Mouse (Mus musculus) left cerebral cortex, adult 2 months (tissue): ENCODE measurements at regions not wholly inside any gene's neighbourhood (a gene's known extent, or its start where the extent isn't known, plus 50 kb on each side); places are given as distances from the start of the nearest gene placed in this dataset.

Experiments used
- DNase-seq, 2 experiments: peaks; one replicate each; pipeline ENCODE4 v3.0.0; 2021 to 2022; ENCODE audit warnings: low spot score in 2 of 2, mixed read lengths in 1 of 2; ENCODE audit errors: extremely low spot score in 1 of 2
- H3K27ac ChIP-seq: fragments of 200-600 bp; 2 replicates; pipeline ENCODE4 v1.8.1; 2022
- H3K4me3 ChIP-seq: fragments of 200-600 bp; 2 replicates; pipeline ENCODE4 v1.8.1; 2022
- CTCF ChIP-seq: fragments of 200-600 bp; IDR thresholded peaks from 2 replicates; pipeline ENCODE4 v1.8.1; 2022; ENCODE audit warnings: antibody characterized with exemption, mild to moderate bottlenecking, moderate library complexity
- intact Hi-C: fragments of 180-260 bp; cut with DNase I; formaldehyde crosslinking; loops from one replicate; pipeline ENCODE4 v1.15.1; 2025

DNA sequence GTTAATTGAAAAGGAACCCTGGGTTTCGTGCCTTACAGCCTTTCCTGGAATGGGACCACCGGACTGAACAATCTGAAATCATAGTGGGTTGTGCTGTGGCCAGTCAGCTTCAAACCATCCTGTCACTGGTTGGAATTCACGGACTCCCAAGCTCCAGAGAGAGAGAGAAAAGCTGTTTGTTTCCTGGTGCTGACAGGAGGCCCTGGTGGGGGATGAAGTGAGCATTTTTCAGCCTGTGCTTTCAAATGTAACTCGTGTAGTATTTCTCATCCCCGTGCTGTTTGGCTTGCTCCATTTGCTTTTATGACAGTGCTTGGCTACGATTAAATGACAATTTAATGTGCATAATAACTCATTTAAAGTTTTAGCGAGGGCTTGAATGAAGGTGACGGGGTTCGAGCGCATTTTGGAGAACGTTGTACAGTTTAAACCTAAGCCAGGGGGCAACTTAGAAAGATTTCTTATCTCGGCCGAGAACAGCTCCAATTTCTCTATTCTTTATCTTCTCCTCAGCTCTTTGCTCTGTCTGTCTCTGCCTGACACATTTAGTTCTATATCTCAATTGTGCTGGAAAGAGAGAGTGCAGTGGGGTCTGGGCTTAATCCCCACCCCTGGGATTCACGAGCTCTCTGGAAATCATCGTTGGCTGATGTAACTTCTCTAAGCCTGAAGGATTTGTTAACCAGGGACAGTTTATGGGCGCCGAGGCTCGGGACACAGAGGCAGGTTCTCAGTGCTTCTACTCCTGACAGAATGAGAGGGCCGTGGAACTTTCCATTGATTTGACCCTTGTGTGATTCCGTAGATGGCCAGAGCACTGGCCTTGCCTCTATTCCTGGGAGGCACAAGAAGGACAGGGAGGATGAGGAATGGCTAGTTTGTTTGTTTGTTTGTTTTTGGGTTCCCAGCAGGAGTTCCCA lies 172.2 kb upstream of the Igfbp7 start:
- Histone ChIP-seq H3K27ac (no peak overlapping the region), H3K4me3 (no peak overlapping the region)
- no peak for DNase-seq
- intact Hi-C loops = no loop called here
- no peak for TF ChIP-seq CTCF

GRCm38 (mm10) chr5:77576881-77577280 lies 169.0 kb upstream of the Igfbp7 start:
- H3K27ac ChIP-seq = no peak overlapping the region
- H3K4me3 ChIP-seq = no peak overlapping the region
- intact Hi-C loops = no loop called here
- DNase-seq = no peak
- no peak for TF ChIP-seq CTCF

- H3K27ac ChIP-seq = no peak overlapping the region
- intact Hi-C loops = no loop called here
- H3K4me3 ChIP-seq = no peak overlapping the region
- no peak for TF ChIP-seq CTCF
- no peak for DNase-seq
These were observed 167.9 kb upstream of the Igfbp7 start for GRCm38 (mm10) chr5:77575780-77576179.

DNA sequence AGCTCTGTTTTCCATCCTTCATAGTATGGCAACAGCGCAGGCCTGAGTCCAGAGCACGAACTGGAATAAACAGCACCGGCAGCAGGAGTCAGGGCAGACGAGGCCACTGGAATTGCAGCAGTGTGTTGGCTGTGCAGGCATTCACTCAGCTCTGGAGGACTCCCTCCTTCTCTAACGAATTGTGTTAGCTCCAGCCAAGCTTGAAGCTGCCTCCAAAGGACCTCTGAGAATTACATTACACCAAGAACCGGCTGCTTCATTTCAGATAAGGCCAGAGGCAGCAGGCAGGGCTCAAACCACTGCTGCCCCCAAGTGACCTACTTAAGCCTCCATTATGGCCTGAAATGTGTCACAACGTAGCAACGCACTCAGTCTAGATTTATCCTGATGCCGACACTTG lies 162.5 kb upstream of the Igfbp7 start:
- no peak overlapping the region for H3K4me3 ChIP-seq
- no peak for DNase-seq
- intact Hi-C loops = no loop called here
- no peak overlapping the region for H3K27ac ChIP-seq
- TF ChIP-seq CTCF = no peak

DNA sequence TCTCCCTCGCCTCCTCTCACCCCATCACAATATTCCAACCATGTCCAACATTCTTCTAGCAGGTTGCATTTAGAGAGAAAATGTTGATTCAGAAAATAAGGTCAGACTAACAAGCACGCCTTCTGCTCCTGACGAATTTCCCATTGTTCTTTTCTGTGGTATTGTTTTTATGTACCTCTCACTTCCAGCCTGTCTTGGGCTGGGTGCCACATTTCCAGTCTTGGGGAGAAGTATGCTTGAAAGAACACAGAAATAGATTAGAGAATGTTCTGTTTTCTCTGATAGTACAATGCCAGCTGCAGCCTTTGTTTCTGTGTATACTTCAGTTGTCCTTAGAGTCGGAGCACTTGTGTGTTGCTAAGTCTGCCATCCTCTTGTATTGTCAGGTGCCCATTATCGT lies 160.3 kb upstream of the Igfbp7 start:
- Histone ChIP-seq H3K27ac (no peak overlapping the region), H3K4me3 (no peak overlapping the region)
- intact Hi-C loops = no loop called here
- DNase-seq = no peak
- no peak for TF ChIP-seq CTCF

DNA sequence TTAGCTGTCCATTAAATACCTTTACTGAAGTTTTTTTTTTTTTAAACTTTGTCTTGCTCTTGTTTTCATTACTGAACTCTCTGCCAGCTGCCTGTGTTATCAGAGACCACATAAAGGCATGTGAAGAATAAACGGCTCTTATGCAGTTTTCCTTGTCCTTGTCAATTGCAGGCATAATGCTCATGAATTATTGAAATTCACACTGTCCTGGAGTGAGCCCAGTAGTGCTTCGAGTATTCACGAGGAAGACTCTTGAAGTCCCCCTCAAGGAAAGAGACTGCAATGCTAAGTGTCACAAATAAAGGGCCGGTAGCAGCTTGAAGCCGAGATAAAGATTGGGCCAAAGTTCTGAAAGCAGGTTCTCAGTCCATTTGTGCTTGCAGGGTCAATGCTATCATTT lies 144.7 kb upstream of the Igfbp7 start:
- no peak for DNase-seq
- H3K27ac ChIP-seq = no peak overlapping the region
- intact Hi-C loops = no loop called here
- TF ChIP-seq CTCF = no peak
- no peak overlapping the region for H3K4me3 ChIP-seq

GRCm38 (mm10) chr5:77552081-77552480 lies 144.2 kb upstream of the Igfbp7 start:
- no peak for DNase-seq
- Histone ChIP-seq H3K4me3 (no peak overlapping the region), H3K27ac (no peak overlapping the region)
- no peak for TF ChIP-seq CTCF
- intact Hi-C loops = no loop called here

DNA sequence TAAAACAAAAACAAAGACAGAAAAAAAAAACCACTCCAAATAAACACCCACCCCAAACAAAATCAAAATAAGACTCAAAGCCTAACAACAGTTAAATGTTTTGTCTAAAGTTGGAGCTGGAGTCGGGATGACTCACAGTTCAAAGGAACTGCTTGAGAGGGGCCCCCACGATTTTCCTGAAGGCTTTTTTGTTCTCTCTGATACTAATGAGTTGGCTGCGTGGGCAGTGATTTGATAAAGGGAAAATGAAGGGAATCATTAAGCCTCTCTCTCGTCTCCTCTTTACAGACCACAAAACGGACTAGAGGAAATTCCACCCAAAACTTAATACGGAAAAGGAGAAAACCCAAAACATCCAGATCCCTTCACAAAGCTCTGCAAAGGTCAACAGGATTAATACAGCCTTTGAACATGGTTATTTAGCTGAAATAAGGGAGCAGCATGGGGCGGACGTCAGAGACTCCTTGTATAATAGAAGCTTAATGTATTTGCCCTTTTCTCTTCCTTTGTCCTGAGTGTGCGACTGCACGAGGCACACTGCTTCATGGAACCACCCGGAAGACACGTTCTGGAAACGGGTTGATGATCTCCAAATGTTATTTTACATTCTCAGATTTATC lies 138.3 kb upstream of the Igfbp7 start:
- H3K4me3 ChIP-seq = no peak overlapping the region
- intact Hi-C loops = no loop called here
- no peak for TF ChIP-seq CTCF
- H3K27ac ChIP-seq = no peak overlapping the region
- DNase-seq = no peak

GRCm38 (mm10) chr5:77532261-77533015 lies 124.6 kb upstream of the Igfbp7 start:
- DNase-seq = no peak
- intact Hi-C loops = no loop called here
- Histone ChIP-seq H3K4me3 (no peak overlapping the region), H3K27ac (no peak overlapping the region)
- TF ChIP-seq CTCF = no peak

GRCm38 (mm10) chr5:77530376-77530775 lies 122.5 kb upstream of the Igfbp7 start:
- Histone ChIP-seq H3K4me3 (no peak overlapping the region), H3K27ac (no peak overlapping the region)
- no peak for TF ChIP-seq CTCF
- peak in 1 of 2 experiments; percentile 18 for DNase-seq
- intact Hi-C loops = no loop called here

GRCm38 (mm10) chr5:77517252-77517651 lies 109.4 kb upstream of the Igfbp7 start:
- no peak for TF ChIP-seq CTCF
- no peak overlapping the region for H3K4me3 ChIP-seq
- no peak overlapping the region for H3K27ac ChIP-seq
- no peak for DNase-seq
- intact Hi-C loops = no loop called here

DNA sequence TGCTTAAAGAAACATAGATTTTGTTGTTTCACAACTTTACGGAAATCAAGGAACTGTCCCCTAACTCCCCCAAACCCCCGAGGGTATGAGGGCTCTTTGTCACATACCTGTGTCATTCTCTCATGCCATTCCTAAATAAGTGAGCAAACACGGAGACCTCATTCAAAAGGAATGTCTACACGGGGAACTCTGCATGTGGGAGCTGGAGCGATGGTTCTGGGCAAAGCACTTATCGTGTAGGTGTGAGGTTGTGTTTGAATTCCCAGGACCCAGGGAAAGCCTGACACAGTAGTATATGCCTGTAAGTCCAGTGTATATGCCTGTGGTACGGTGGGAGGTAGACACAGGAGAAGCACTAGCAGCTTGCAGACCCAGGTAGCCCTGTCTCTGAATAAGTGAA lies 107.6 kb upstream of the Igfbp7 start:
- intact Hi-C loops = no loop called here
- no peak for TF ChIP-seq CTCF
- no peak overlapping the region for H3K27ac ChIP-seq
- no peak overlapping the region for H3K4me3 ChIP-seq
- no peak for DNase-seq
